Mouse (Mus musculus) MEL (cell line): ENCODE data around the gene Slc25a44. TPM values are rescaled to one million over a fixed set of nuclear protein-coding genes. Genes with fewer than 3 reads are reported as not detected.

ENCODE experiments used
- DNase-seq: peaks from one replicate; pipeline ENCODE4 v3.0.0; 2011; ENCODE audit warnings: low read depth, low spot score
- H3K27ac ChIP-seq: 2 replicates; pipeline ENCODE4 v1.5.1; 2012; ENCODE audit warnings: low read depth, mild to moderate bottlenecking, control low read depth, low read length, moderate library complexity; ENCODE audit not compliant: control insufficient read depth
- H3K27me3 ChIP-seq, 2 experiments: fragments of 150-350 bp in 1 of 2; sonication (generic) in 1 of 2; 2 replicates each; pipeline ENCODE4 v1.6.1; 2012; ENCODE audit warnings: low read length in 2 of 2, mild to moderate bottlenecking in 2 of 2, improper control_type of control experiment in 1 of 2, moderate library complexity in 1 of 2; ENCODE audit not compliant: insufficient read depth in 2 of 2, control insufficient read depth in 1 of 2
- H3K36me3 ChIP-seq, 2 experiments: 2 replicates each; pipeline ENCODE4 v1.6.1; 2012 to 2014; ENCODE audit warnings: low read length in 2 of 2, improper control_type of control experiment in 1 of 2, inconsistent platforms in 1 of 2, mild to moderate bottlenecking in 1 of 2; ENCODE audit not compliant: insufficient read depth in 2 of 2, control insufficient read depth in 1 of 2
- H3K4me1 ChIP-seq, 2 experiments: fragments of 150-350 bp in 1 of 2; sonication (generic) in 1 of 2; 2 replicates each; pipeline ENCODE4 v1.6.1; 2012; ENCODE audit warnings: low read length in 2 of 2, improper control_type of control experiment in 1 of 2, mild to moderate bottlenecking in 1 of 2; ENCODE audit not compliant: insufficient read depth in 2 of 2, control insufficient read depth in 1 of 2
- H3K4me3 ChIP-seq, 2 experiments: fragments of 150-350 bp in 1 of 2; sonication (generic) in 1 of 2; 2 replicates each; pipeline ENCODE4 v1.5.1; 2012; ENCODE audit warnings: low read depth in 2 of 2, low read length in 2 of 2, mild to moderate bottlenecking in 2 of 2, moderate library complexity in 2 of 2, control low read depth in 1 of 2, improper control_type of control experiment in 1 of 2; ENCODE audit not compliant: control insufficient read depth in 1 of 2, insufficient read depth in 1 of 2
- H3K79me2 ChIP-seq: 2 replicates; pipeline ENCODE4 v1.6.1; 2012; ENCODE audit warnings: mild to moderate bottlenecking, low read length, moderate library complexity; ENCODE audit not compliant: control insufficient read depth, poor library complexity, insufficient read depth
- H3K9ac ChIP-seq: 2 replicates; pipeline ENCODE4 v1.6.1; 2012; ENCODE audit warnings: low read depth, mild to moderate bottlenecking, control low read depth, low read length, moderate library complexity; ENCODE audit not compliant: control insufficient read depth, poor library complexity, severe bottlenecking
- H3K9me3 ChIP-seq: fragments of 150-350 bp; sonication (generic); replicated peaks from 2 replicates; pipeline ENCODE4 v1.6.1; 2012; ENCODE audit warnings: mild to moderate bottlenecking, low read length, improper control_type of control experiment, moderate library complexity; ENCODE audit not compliant: insufficient read depth
- BHLHE40 ChIP-seq: IDR thresholded peaks from 2 replicates; pipeline ENCODE4 v1.6.1; 2012; ENCODE audit warnings: low read depth, mild to moderate bottlenecking, inconsistent platforms, low read length, improper control_type of control experiment, borderline replicate concordance
- CHD1 ChIP-seq: IDR thresholded peaks from 2 replicates; pipeline ENCODE4 v1.6.1; 2012; ENCODE audit warnings: low read depth, mild to moderate bottlenecking, inconsistent platforms, low read length, improper control_type of control experiment
- CHD2 ChIP-seq: IDR thresholded peaks from 2 replicates; pipeline ENCODE4 v1.6.1; 2011; ENCODE audit warnings: low read length, improper control_type of control experiment
- E2F4 ChIP-seq: IDR thresholded peaks from 2 replicates; pipeline ENCODE4 v1.6.1; 2011; ENCODE audit warnings: low read depth, low read length, improper control_type of control experiment, borderline replicate concordance
- ELF1 ChIP-seq: IDR thresholded peaks from 2 replicates; pipeline ENCODE4 v1.6.1; 2014; ENCODE audit warnings: low read depth, mild to moderate bottlenecking, inconsistent platforms, low read length, improper control_type of control experiment, moderate library complexity
- EP300 ChIP-seq, 2 experiments: IDR thresholded peaks; 2 replicates each; pipeline ENCODE4 v1.6.1; 2011; ENCODE audit warnings: improper control_type of control experiment in 2 of 2, low read length in 2 of 2, low read depth in 1 of 2, mild to moderate bottlenecking in 1 of 2
- ETS1 ChIP-seq: IDR thresholded peaks from 2 replicates; pipeline ENCODE4 v1.6.1; 2012; ENCODE audit warnings: low read depth, mild to moderate bottlenecking, inconsistent platforms, low read length, improper control_type of control experiment, moderate library complexity
- GABPA ChIP-seq: IDR thresholded peaks from 2 replicates; pipeline ENCODE4 v1.6.1; 2012; ENCODE audit warnings: low read depth, mild to moderate bottlenecking, inconsistent platforms, low read length, improper control_type of control experiment, moderate library complexity
- GATA1 ChIP-seq: IDR thresholded peaks from 2 replicates; pipeline ENCODE4 v1.6.1; 2011; ENCODE audit warnings: low read depth, low read length, improper control_type of control experiment
- JUND ChIP-seq: IDR thresholded peaks from 2 replicates; pipeline ENCODE4 v1.6.1; 2011; ENCODE audit warnings: low read depth, mild to moderate bottlenecking, improper control_type of control experiment, low read length
- MAFK ChIP-seq: IDR thresholded peaks from 2 replicates; pipeline ENCODE4 v1.6.1; 2011; ENCODE audit warnings: low read depth, mild to moderate bottlenecking, low read length, improper control_type of control experiment, borderline replicate concordance
- MAX ChIP-seq: IDR thresholded peaks from 2 replicates; pipeline ENCODE4 v1.6.1; 2011; ENCODE audit warnings: low read length, improper control_type of control experiment
- MEF2A ChIP-seq: IDR thresholded peaks from 2 replicates; pipeline ENCODE4 v1.6.1; 2014; ENCODE audit warnings: low read depth, mild to moderate bottlenecking, inconsistent platforms, low read length, improper control_type of control experiment; ENCODE audit not compliant: poor library complexity, insufficient replicate concordance, severe bottlenecking; ENCODE audit errors: extremely low read depth
- MYB ChIP-seq: IDR thresholded peaks from 2 replicates; pipeline ENCODE4 v1.6.1; 2011; ENCODE audit warnings: mild to moderate bottlenecking, low read depth, low read length, improper control_type of control experiment
- MYC ChIP-seq: IDR thresholded peaks from 2 replicates; pipeline ENCODE4 v1.6.1; 2011; ENCODE audit warnings: low read depth, mild to moderate bottlenecking, low read length, improper control_type of control experiment, moderate library complexity
- NELFE ChIP-seq: IDR thresholded peaks from 2 replicates; pipeline ENCODE4 v1.6.1; 2011; ENCODE audit warnings: low read depth, low read length, improper control_type of control experiment
- NRF1 ChIP-seq: IDR thresholded peaks from 2 replicates; pipeline ENCODE4 v1.6.1; 2014; ENCODE audit warnings: low read depth, mild to moderate bottlenecking, inconsistent platforms, low read length, improper control_type of control experiment, moderate library complexity; ENCODE audit not compliant: poor library complexity, insufficient read depth, severe bottlenecking
- POLR2A ChIP-seq, 2 experiments: IDR thresholded peaks; 2 replicates each; pipeline ENCODE4 v1.6.1; 2011 to 2012; ENCODE audit warnings: low read length in 2 of 2, mild to moderate bottlenecking in 2 of 2, control low read depth in 1 of 2, improper control_type of control experiment in 1 of 2, low read depth in 1 of 2, moderate library complexity in 1 of 2; ENCODE audit not compliant: control insufficient read depth in 1 of 2, insufficient read depth in 1 of 2, poor library complexity in 1 of 2
- POLR2AphosphoS2 ChIP-seq: IDR thresholded peaks from 2 replicates; pipeline ENCODE4 v1.6.1; 2011; ENCODE audit warnings: low read length, improper control_type of control experiment
- POLR2AphosphoS5 ChIP-seq: IDR thresholded peaks from 2 replicates; pipeline ENCODE4 v1.6.1; 2012; ENCODE audit warnings: low read depth, borderline replicate concordance, mild to moderate bottlenecking, inconsistent platforms, low read length, moderate library complexity, mixed read lengths
- RAD21 ChIP-seq: IDR thresholded peaks from 2 replicates; pipeline ENCODE4 v1.6.1; 2011; ENCODE audit warnings: mild to moderate bottlenecking, low read depth, low read length, improper control_type of control experiment
- SIN3A ChIP-seq: IDR thresholded peaks from 2 replicates; pipeline ENCODE4 v1.6.1; 2012; ENCODE audit warnings: low read length, improper control_type of control experiment, inconsistent platforms
- TAL1 ChIP-seq: IDR thresholded peaks from 2 replicates; pipeline ENCODE4 v1.6.1; 2012; ENCODE audit warnings: mild to moderate bottlenecking, inconsistent platforms, low read length, moderate library complexity, mixed read lengths
- ZMIZ1 ChIP-seq: IDR thresholded peaks from 2 replicates; pipeline ENCODE4 v1.6.1; 2012; ENCODE audit warnings: low read depth, mild to moderate bottlenecking, inconsistent platforms, low read length, improper control_type of control experiment, moderate library complexity
- polyA plus RNA-seq, 2 experiments: library from polyadenylated mRNA; stranded (reverse) in 1 of 2; unstranded in 1 of 2; fragments of >175 nt in 1 of 2; fragments of >200 nt in 1 of 2; gene quantifications; 2 replicates each; pipeline versions ENCODE4 v1.2.1 to v1.2.4; 2012; ENCODE audit warnings: low replicate concordance in 2 of 2, low read depth in 1 of 2; ENCODE audit not compliant: insufficient read length in 2 of 2, insufficient read depth in 1 of 2, missing spikeins in 1 of 2
- total RNA-seq: library from RNA; depleted of rRNA; stranded (reverse); fragments of 300-350 nt; gene quantifications from 2 replicates; pipeline ENCODE4 v1.2.3, GENCODE M21; 2012

Gene Slc25a44
- total and polyA plus RNA-seq, 3 experiments: 30.5 to 34.6 TPM; not detected in 1

DNA sequence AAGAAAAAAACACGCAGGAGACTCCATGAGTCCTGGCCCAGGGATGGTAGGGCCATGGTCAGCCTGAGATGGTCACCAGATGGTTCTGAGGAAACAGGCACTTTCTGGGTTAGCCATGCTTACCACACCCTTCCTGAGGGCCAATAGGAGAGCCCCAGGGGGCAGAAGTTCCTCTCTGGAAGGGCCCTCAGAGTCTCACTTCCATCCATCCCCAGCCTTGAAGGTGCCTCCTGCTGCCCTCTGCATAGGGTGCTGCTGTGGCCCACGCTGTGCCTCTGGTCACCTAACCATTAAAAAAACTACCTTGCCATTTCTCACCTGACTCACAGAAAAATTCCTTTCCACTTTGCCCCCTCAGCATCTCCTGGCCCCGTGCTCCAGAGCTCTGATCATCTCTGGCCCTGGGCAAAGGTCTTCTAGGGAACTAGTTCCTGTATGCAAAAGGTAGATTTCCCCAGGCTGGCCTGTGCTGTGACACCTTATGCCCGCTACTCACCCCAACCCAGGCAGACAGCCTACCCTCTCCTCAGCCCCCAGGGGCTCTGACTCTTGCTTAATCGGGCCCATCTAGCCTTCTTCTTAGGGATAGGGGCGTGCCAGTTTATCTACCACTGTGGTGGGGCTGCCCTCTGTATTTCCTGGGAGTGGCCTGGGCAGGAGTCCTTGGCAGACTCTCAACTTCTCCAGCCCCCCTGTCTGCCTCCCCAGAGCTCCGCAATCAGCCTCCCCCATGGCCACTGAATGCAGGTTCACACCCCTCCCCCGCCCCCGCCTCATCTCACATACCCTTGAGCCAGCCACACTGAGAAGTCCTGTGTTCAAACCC lies 30.0 kb upstream of the Slc25a44 start (continued):
- TF ChIP-seq MEF2A (no peak), ZMIZ1 (peak; percentile 69; the same call in 1 of the 2 replicates), MYC (0 out of 2 replicates have a peak, but pooled peaks have one; percentile 27), CHD2 (peak; percentile 30), POLR2AphosphoS5 (no peak), NELFE (peak; percentile 67), GABPA (no peak), GATA1 (peak; percentile 86), POLR2A (IDR thresholded peaks at IDR 0.05; ENCODE audit: control insufficient read depth in 1 of 2, insufficient read depth in 1 of 2, low read depth in 1 of 2, low read length in 2 of 2, poor library complexity in 1 of 2) (peak; percentile 59 to 64; a peak in 2 of 4 replicates), NRF1 (0 out of 2 replicates have a peak, but pooled peaks have one; percentile 12), ETS1 (peak; percentile 77; the same call in 1 of the 2 replicates), E2F4 (no peak), ELF1 (peak; percentile 35; the same call in 1 of the 2 replicates), TAL1 (no peak), SIN3A (peak; percentile 85), BHLHE40 (peak; percentile 63), MAFK (peak; percentile 70; the same call in 1 of the 2 replicates)

DNA sequence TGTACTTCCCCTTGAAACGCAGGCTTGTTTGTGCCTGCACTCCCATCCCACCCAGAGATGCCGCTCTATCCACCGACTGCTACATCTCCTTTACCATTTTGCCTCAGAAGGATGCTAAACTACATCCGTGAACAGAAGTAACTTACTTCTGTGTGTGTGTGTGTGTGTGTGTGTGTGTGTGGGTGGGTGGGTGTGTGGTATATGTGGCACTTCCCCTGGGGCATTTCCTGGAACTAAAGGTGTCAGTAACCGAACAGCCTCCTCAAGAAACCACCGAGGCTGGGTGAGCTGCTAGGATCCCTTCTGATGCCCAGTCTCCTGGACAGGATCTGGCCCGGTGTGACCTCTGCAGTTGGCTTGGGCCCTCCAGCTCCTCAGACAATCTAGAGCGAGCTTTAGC lies 29.0 kb upstream of the Slc25a44 start:
- TF ChIP-seq POLR2AphosphoS2 (no peak), MYC (0 out of 2 replicates have a peak, but pooled peaks have one; percentile 37), CHD1 (no peak), MYB (no peak), POLR2AphosphoS5 (no peak), CHD2 (no peak), RAD21 (no peak), SIN3A (no peak; the same call in 1 of the 2 replicates), POLR2A (IDR thresholded peaks at IDR 0.05; ENCODE audit: control insufficient read depth in 1 of 2, insufficient read depth in 1 of 2, low read depth in 1 of 2, low read length in 2 of 2, poor library complexity in 1 of 2) (0 out of 4 replicates have a peak, but pooled peaks of 1 of the 2 experiments have one; percentile 18), JUND (no peak), MAX (0 out of 2 replicates have a peak, but pooled peaks have one; percentile 28), EP300 (IDR thresholded peaks at IDR 0.05; ENCODE audit: low read depth in 1 of 2, low read length in 2 of 2) (peak; percentile 24 to 63; a peak in 3 of 4 replicates)
- TF ChIP-seq, all 39 proteins: peak for 4
- Histone ChIP-seq H3K36me3 (peaks cover 0 to 34% of the 10 kb centered on the region in 2 experiments; a peak in 2 of 4 replicates), H3K27ac (peak overlapping the region; percentile 67), H3K4me1 (peaks cover 12 to 43% of the 10 kb centered on the region in 2 experiments; a peak in 3 of 4 replicates), H3K79me2 (no peaks in the 10 kb centered on the region), H3K9me3 (no peaks in the 10 kb centered on the region), H3K9ac (peak overlapping the region; percentile 40), H3K27me3 (no peaks in the 10 kb centered on the region), H3K4me3 (no peak overlapping the region)
- DNase-seq: peak; percentile 51
